Mouse (Mus musculus): ENCODE results near the gene Ankib1. TPM values are rescaled to one million over a fixed set of nuclear protein-coding genes. Genes with fewer than 3 reads are reported as not detected.
"Not testable (repeated sequence)": the region's sequence is repeated elsewhere in the genome, so short reads cannot be mapped to it uniquely, and the experiment has no call there.

Gene Ankib1
- polyA plus RNA-seq, 1 experiment from 2014 or later: 11.0 TPM

- H3K4me2 ChIP-seq: no peak overlapping the region
- H3K9ac ChIP-seq: no peak overlapping the region
- no peaks in the 10 kb centered on the region for H3K4me1 ChIP-seq (replicated peaks)
- no peaks in the 10 kb centered on the region for H3K36me3 ChIP-seq
- H3K9me3 ChIP-seq (replicated peaks): no peaks in the 10 kb centered on the region
- H3K27me3 ChIP-seq (replicated peaks): no peaks in the 10 kb centered on the region
- no peak overlapping the region for H3K4me3 ChIP-seq
- no peak overlapping the region for H3K27ac ChIP-seq (ENCODE audit: poor library complexity, severe bottlenecking)
- 80% methylated on average over 12 of the region's 12 CpGs for WGBS
- no peak for ATAC-seq (ENCODE audit: insufficient number of reproducible peaks, low FRiP score)
These were observed 136.1 kb downstream of the Ankib1 start for GRCm38 (mm10) chr5:3666585-3666984.

- Histone ChIP-seq H3K4me3 (no peak overlapping the region), H3K36me3 (no peaks in the 10 kb centered on the region), H3K9ac (no peak overlapping the region), H3K4me1 (replicated peaks) (no peaks in the 10 kb centered on the region), H3K27me3 (replicated peaks) (no peaks in the 10 kb centered on the region), H3K27ac (ENCODE audit: poor library complexity, severe bottlenecking) (no peak overlapping the region), H3K4me2 (no peak overlapping the region), H3K9me3 (replicated peaks) (no peaks in the 10 kb centered on the region)
- WGBS: 89% methylated on average over 2 of the region's 2 CpGs
- ATAC-seq (ENCODE audit: insufficient number of reproducible peaks, low FRiP score): no peak
These were observed 137.5 kb downstream of the Ankib1 start for GRCm38 (mm10) chr5:3665225-3665624.

- no peak for ATAC-seq (ENCODE audit: insufficient number of reproducible peaks, low FRiP score)
- Histone ChIP-seq H3K4me2 (no peak within 1 kb of the TSS), H3K27ac (ENCODE audit: poor library complexity, severe bottlenecking) (no peak within 1 kb of the TSS), H3K9me3 (replicated peaks) (no peaks in the 10 kb centered on the region), H3K4me1 (replicated peaks) (no peaks in the 10 kb centered on the region), H3K9ac (no peak within 1 kb of the TSS), H3K4me3 (no peak within 1 kb of the TSS), H3K36me3 (no peaks in the 10 kb centered on the region), H3K27me3 (replicated peaks) (no peaks in the 10 kb centered on the region)
- 65% methylated on average over 5 of the region's 5 CpGs for WGBS
These were observed 145.6 kb downstream of the Ankib1 start, which contains the start of gene Gatad1 for GRCm38 (mm10) chr5:3657085-3657484. Gatad1 (minus strand) TSS chr5:3657185.

- no peak overlapping the region for H3K9ac ChIP-seq
- WGBS: 86% methylated on average over 4 of the region's 4 CpGs
- H3K36me3 ChIP-seq: no peaks in the 10 kb centered on the region
- H3K9me3 ChIP-seq (replicated peaks): no peaks in the 10 kb centered on the region
- no peak overlapping the region for H3K4me2 ChIP-seq
- no peak overlapping the region for H3K27ac ChIP-seq (ENCODE audit: poor library complexity, severe bottlenecking)
- no peak overlapping the region for H3K4me3 ChIP-seq
- no peaks in the 10 kb centered on the region for H3K27me3 ChIP-seq (replicated peaks)
- no peak for ATAC-seq (ENCODE audit: insufficient number of reproducible peaks, low FRiP score)
- H3K4me1 ChIP-seq (replicated peaks): no peaks in the 10 kb centered on the region
These were observed 148.9 kb downstream of the Ankib1 start for GRCm38 (mm10) chr5:3653801-3654200.

GRCm38 (mm10) chr5:3652903-3653575, 149.7 kb downstream of the Ankib1 start:
- not testable (repeated sequence) for H3K4me2 ChIP-seq; H3K9me3 ChIP-seq (replicated peaks); ATAC-seq (ENCODE audit: insufficient number of reproducible peaks, low FRiP score); H3K4me1 ChIP-seq (replicated peaks); H3K4me3 ChIP-seq; H3K27me3 ChIP-seq (replicated peaks); H3K36me3 ChIP-seq; H3K9ac ChIP-seq; H3K27ac ChIP-seq (ENCODE audit: poor library complexity, severe bottlenecking)
- WGBS: 90% methylated on average over 19 of the region's 25 CpGs

GRCm38 (mm10) chr5:3651621-3652020, 151.1 kb downstream of the Ankib1 start:
- no peak overlapping the region for H3K4me3 ChIP-seq
- WGBS: 82% methylated on average over 5 of the region's 5 CpGs
- H3K27ac ChIP-seq (ENCODE audit: poor library complexity, severe bottlenecking): no peak overlapping the region
- no peaks in the 10 kb centered on the region for H3K9me3 ChIP-seq (replicated peaks)
- H3K9ac ChIP-seq: no peak overlapping the region
- no peaks in the 10 kb centered on the region for H3K27me3 ChIP-seq (replicated peaks)
- H3K4me1 ChIP-seq (replicated peaks): 0 out of 2 replicates have a peak, but pooled peaks cover under 1% of the 10 kb centered on the region
- no peak overlapping the region for H3K4me2 ChIP-seq
- ATAC-seq (ENCODE audit: insufficient number of reproducible peaks, low FRiP score): no peak
- H3K36me3 ChIP-seq: no peaks in the 10 kb centered on the region

GRCm38 (mm10) chr5:3650881-3651280, 151.8 kb downstream of the Ankib1 start, which contains the start of gene Tmbim7:
Tmbim7 (plus strand) TSS chr5:3651181.
- no peak within 1 kb of the TSS for H3K27ac ChIP-seq (ENCODE audit: poor library complexity, severe bottlenecking)
- no peak within 1 kb of the TSS for H3K4me2 ChIP-seq
- ATAC-seq (ENCODE audit: insufficient number of reproducible peaks, low FRiP score): no peak
- no peaks in the 10 kb centered on the region for H3K9me3 ChIP-seq (replicated peaks)
- H3K27me3 ChIP-seq (replicated peaks): no peaks in the 10 kb centered on the region
- H3K4me3 ChIP-seq: no peak within 1 kb of the TSS
- WGBS: 76% methylated on average over 6 of the region's 6 CpGs
- no peaks in the 10 kb centered on the region for H3K36me3 ChIP-seq
- no peak within 1 kb of the TSS for H3K9ac ChIP-seq
- 0 out of 2 replicates have a peak, but pooled peaks cover 3% of the 10 kb centered on the region for H3K4me1 ChIP-seq (replicated peaks)

- Histone ChIP-seq H3K9ac (no peak overlapping the region), H3K27me3 (replicated peaks) (no peaks in the 10 kb centered on the region), H3K9me3 (replicated peaks) (no peaks in the 10 kb centered on the region), H3K27ac (ENCODE audit: poor library complexity, severe bottlenecking) (no peak overlapping the region), H3K36me3 (peaks cover 14% of the 10 kb centered on the region), H3K4me3 (no peak overlapping the region), H3K4me2 (no peak overlapping the region), H3K4me1 (replicated peaks) (peaks cover 7% of the 10 kb centered on the region)
- no peak for ATAC-seq (ENCODE audit: insufficient number of reproducible peaks, low FRiP score)
- WGBS: 72% methylated on average over 4 of the region's 4 CpGs
These were observed 153.9 kb downstream of the Ankib1 start for GRCm38 (mm10) chr5:3648849-3649210.

GRCm38 (mm10) chr5:3648206-3648848, 154.4 kb downstream of the Ankib1 start:
- 56% methylated on average over 4 of the region's 4 CpGs for WGBS
- peak overlapping the region; percentile 96 for H3K4me3 ChIP-seq
- peaks cover 7% of the 10 kb centered on the region for H3K4me1 ChIP-seq (replicated peaks)
- H3K4me2 ChIP-seq: peak overlapping the region; percentile 83
- H3K9ac ChIP-seq: no peak overlapping the region
- H3K36me3 ChIP-seq: peaks cover 17% of the 10 kb centered on the region
- no peak overlapping the region; the same call in 1 of the 2 replicates for H3K27ac ChIP-seq (ENCODE audit: poor library complexity, severe bottlenecking)
- no peaks in the 10 kb centered on the region for H3K9me3 ChIP-seq (replicated peaks)
- no peak for ATAC-seq (ENCODE audit: insufficient number of reproducible peaks, low FRiP score)
- no peaks in the 10 kb centered on the region for H3K27me3 ChIP-seq (replicated peaks)

- Histone ChIP-seq H3K9ac (peak overlapping the region; percentile 95), H3K4me3 (peak overlapping the region; percentile 96), H3K27ac (ENCODE audit: poor library complexity, severe bottlenecking) (peak overlapping the region; percentile 89), H3K4me2 (peak overlapping the region; percentile 83), H3K36me3 (peaks cover 22% of the 10 kb centered on the region), H3K4me1 (replicated peaks) (peaks cover 7% of the 10 kb centered on the region), H3K9me3 (replicated peaks) (no peaks in the 10 kb centered on the region), H3K27me3 (replicated peaks) (no peaks in the 10 kb centered on the region)
- ATAC-seq (ENCODE audit: insufficient number of reproducible peaks, low FRiP score): peak; percentile 98
- under 1% methylated on average over 25 of the region's 46 CpGs for WGBS
These were observed 155.0 kb downstream of the Ankib1 start for GRCm38 (mm10) chr5:3647708-3648121.

GRCm38 (mm10) chr5:3646991-3647707, 155.6 kb downstream of the Ankib1 start:
- ATAC-seq (ENCODE audit: insufficient number of reproducible peaks, low FRiP score): peak; percentile 62
- Histone ChIP-seq H3K9ac (peak overlapping the region; percentile 95), H3K36me3 (peaks cover 24% of the 10 kb centered on the region), H3K4me3 (peak overlapping the region; percentile 96), H3K27ac (ENCODE audit: poor library complexity, severe bottlenecking) (peak overlapping the region; percentile 89), H3K27me3 (replicated peaks) (no peaks in the 10 kb centered on the region), H3K9me3 (replicated peaks) (no peaks in the 10 kb centered on the region), H3K4me2 (peak overlapping the region; percentile 83), H3K4me1 (replicated peaks) (peaks cover 7% of the 10 kb centered on the region)
- WGBS: under 1% methylated on average over 57 of the region's 60 CpGs

Data from heart, embryonic 12.5 days (tissue).